Mouse (Mus musculus) naive thymus-derived CD4-positive, alpha-beta T cell, adult 5 months (primary cell): ENCODE measurements around the gene App. TPM values are rescaled to one million over a fixed set of nuclear protein-coding genes. Genes with fewer than 3 reads are reported as not detected.

Experiments used
- polyA plus RNA-seq: library from polyadenylated mRNA; unstranded; fragments of 100-300 nt; shearing (Covaris generic); gene quantifications from one replicate; pipeline ENCODE4 v1.2.1, GENCODE M21; 2017

The App gene
- polyA plus RNA-seq = 24.8 TPM

DNA sequence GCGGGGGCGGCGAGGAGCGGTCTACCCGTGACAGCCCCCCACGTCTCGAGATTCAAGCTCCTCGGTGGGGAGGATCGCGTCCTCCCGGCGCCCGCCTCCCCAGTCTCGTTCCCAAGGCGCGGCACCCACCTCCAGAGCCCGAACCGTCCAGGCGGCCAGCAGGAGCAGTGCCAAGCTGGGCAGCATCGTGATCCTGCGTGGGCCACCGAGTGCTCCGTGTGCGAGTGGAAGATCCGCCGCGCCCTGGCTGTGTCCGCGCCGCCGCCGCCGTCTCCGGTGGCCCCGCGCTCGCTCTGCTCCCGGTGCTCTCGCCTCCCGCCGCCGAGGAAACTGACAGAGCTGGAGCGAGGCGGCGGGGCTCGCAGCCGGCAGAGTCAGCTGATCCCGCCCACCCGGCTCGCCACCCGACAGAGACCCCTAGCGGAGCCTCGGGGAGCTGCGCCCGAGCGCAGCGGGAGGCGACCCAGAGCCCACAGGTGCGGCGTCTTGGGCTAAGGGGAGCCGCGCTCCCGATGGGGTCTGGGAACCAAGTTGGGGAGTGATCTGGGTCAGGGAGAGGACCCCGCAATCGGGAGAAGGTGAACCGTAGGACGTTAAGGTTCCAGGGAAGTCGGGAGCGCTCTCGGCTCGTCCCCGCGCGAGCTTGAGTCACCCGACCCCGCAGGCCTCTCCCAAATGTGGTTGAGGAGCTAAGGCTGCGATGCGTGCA lies at the start of gene App:
Gene App, minus strand, starts transcription at position 394 of the 709 bp plus-strand sequence.

